Comparison of ENCODE assay signal across 10 mouse cellular contexts in genomic region chr10:61365902-61366301, GRCm38 (mm10). TPM values are rescaled to one million over a fixed set of nuclear protein-coding genes. Genes with fewer than 3 reads are reported as not detected.
A peak's percentile ranks its signal among the peaks of the same experiment; 100 is the strongest.
DNase-seq lines count a peak whose midpoint lies in the region; ATAC-seq and TF ChIP-seq lines count a peak whose summit lies in the region.
"Had no signal": no experiment of that assay in that cellular context is flagged by ENCODE, and none has a peak within 500 bp of the region (broad histone marks: within the 10 kb centered on the region; RNA-seq: fewer than 3 reads in every experiment).

No protein-coding gene starts in this region.

- peaks cover 4% of the 10 kb centered on the region; the same call in 1 of the 2 replicates for H3K36me3 ChIP-seq in hindbrain, embryonic 13.5 days
- H3K36me3 ChIP-seq in hindbrain, embryonic 14.5 days (replicated peaks; ENCODE audit: control insufficient read depth, insufficient read depth) = no peaks in the 10 kb centered on the region; the same call in 1 of the 2 replicates
- H3K36me3 ChIP-seq in lung, embryonic 14.5 days (ENCODE audit: insufficient read depth) = peaks cover 6% of the 10 kb centered on the region; the same call in 1 of the 2 replicates

- H3K27me3 ChIP-seq in hindbrain, embryonic 13.5 days = no peaks in the 10 kb centered on the region
- no peaks in the 10 kb centered on the region for H3K27me3 ChIP-seq in hindbrain, embryonic 14.5 days (ENCODE audit: control insufficient read depth, insufficient read depth, low read length)
- H3K27me3 ChIP-seq in lung, embryonic 14.5 days (ENCODE audit: insufficient read depth, low read length) = no peaks in the 10 kb centered on the region

- no peak overlapping the region for H3K4me2 ChIP-seq in hindbrain, embryonic 13.5 days
- no peak overlapping the region for H3K4me2 ChIP-seq in hindbrain, embryonic 14.5 days (replicated peaks)
- H3K4me2 ChIP-seq in lung, embryonic 14.5 days = no peak overlapping the region

- H3K4me3 ChIP-seq in hindbrain, embryonic 13.5 days = no peak overlapping the region
- H3K4me3 ChIP-seq in hindbrain, embryonic 14.5 days (replicated peaks; ENCODE audit: low read length) = no peak overlapping the region
- no peak overlapping the region for H3K4me3 ChIP-seq in lung, embryonic 14.5 days (ENCODE audit: low read depth, low read length)
- H3K4me3 ChIP-seq: midbrain, embryonic 10.5 days had no signal

- ATAC-seq in hindbrain, embryonic 13.5 days (ENCODE audit: low FRiP score) = no peak
- no peak for ATAC-seq in hindbrain, embryonic 14.5 days (ENCODE audit: low FRiP score)
- ATAC-seq in common myeloid progenitor, adult 5-6 weeks (replicated peaks; ENCODE audit: low read depth, poor library complexity, severe bottlenecking) = 0 out of 2 replicates have a peak, but pooled peaks have one; percentile 29
- peak; percentile 63 for ATAC-seq in lung, embryonic 14.5 days (ENCODE audit: insufficient read depth)
- ATAC-seq in megakaryocyte-erythroid progenitor cell, adult 5-6 weeks (replicated peaks; ENCODE audit: low FRiP score, low TSS enrichment, poor library complexity, severe bottlenecking) = no peak

- H3K9ac ChIP-seq in hindbrain, embryonic 13.5 days = no peak overlapping the region
- no peak overlapping the region for H3K9ac ChIP-seq in hindbrain, embryonic 14.5 days
- H3K9ac ChIP-seq in lung, embryonic 14.5 days = no peak overlapping the region

- H3K27ac ChIP-seq in hindbrain, embryonic 13.5 days = 0 out of 2 replicates have a peak overlapping the region, but pooled peaks have one; percentile 23
- no peak overlapping the region for H3K27ac ChIP-seq in hindbrain, embryonic 14.5 days
- H3K27ac ChIP-seq in lung, embryonic 14.5 days (ENCODE audit: low read depth) = no peak overlapping the region

- no peak for TF ChIP-seq CTCF in lung, embryonic 14.5 days (IDR thresholded peaks at IDR 0.05; ENCODE audit: low read depth)

- peaks cover 12% of the 10 kb centered on the region; the same call in 1 of the 2 replicates for H3K4me1 ChIP-seq in hindbrain, embryonic 13.5 days (replicated peaks)
- no peaks in the 10 kb centered on the region for H3K4me1 ChIP-seq in hindbrain, embryonic 14.5 days (replicated peaks; ENCODE audit: control insufficient read depth, insufficient read depth, low read length)
- no peaks in the 10 kb centered on the region; the same call in 1 of the 2 replicates for H3K4me1 ChIP-seq in lung, embryonic 14.5 days (ENCODE audit: insufficient read depth)

- WGBS in hindbrain, embryonic 13.5 days = 52% methylated on average over 1 of the region's 1 CpGs
- WGBS in hindbrain, embryonic 14.5 days = 68% methylated on average over 1 of the region's 1 CpGs
- WGBS in lung, embryonic 14.5 days = 50% methylated on average over 1 of the region's 1 CpGs

- H3K9me3 ChIP-seq in hindbrain, embryonic 13.5 days = no peaks in the 10 kb centered on the region
- no peaks in the 10 kb centered on the region for H3K9me3 ChIP-seq in hindbrain, embryonic 14.5 days (ENCODE audit: control insufficient read depth, low read length)
- H3K9me3 ChIP-seq in lung, embryonic 14.5 days (ENCODE audit: low read depth, low read length) = no peaks in the 10 kb centered on the region

- DNase-seq in hindbrain, embryonic 14.5 days (ENCODE audit: low spot score) = no peak
- DNase-seq in MN1 (ENCODE audit: low spot score) = peak; percentile 18
- peak; percentile 80 for DNase-seq in lung, embryonic 14.5 days
- no peak for DNase-seq in yolk sac, embryonic 10.5 days (ENCODE audit: low spot score)
- no peak for DNase-seq in neural tube, embryonic 10.5 days (ENCODE audit: extremely low spot score, low spot score)

RNA-seq across cellular contexts. Expression of gene Pald1, which starts 17.4 kb away (rescaled TPM):
- 29.4 and 30.8 TPM in 2 replicates for polyA plus RNA-seq in hindbrain, embryonic 13.5 days (2015; fragmentation: Nextera tagmentation; extraction: Ambion mirVana)
- polyA plus RNA-seq in hindbrain, embryonic 14.5 days (2014; fragmentation: Nextera tagmentation; extraction: Ambion mirVana) = 24.5 and 26.7 TPM in 2 replicates
- 0.09 TPM in 1 of 2 replicates, not detected in the other for total RNA-seq in common myeloid progenitor, adult 5-6 weeks (2017)
- polyA plus RNA-seq in lung, embryonic 14.5 days (2014; fragmentation: Nextera tagmentation; extraction: Ambion mirVana) = 44.1 and 47.5 TPM in 2 replicates
- not detected in 2 replicates for total RNA-seq in megakaryocyte-erythroid progenitor cell, adult 5-6 weeks (2014; fragmentation: Nextera tagmentation)
- total RNA-seq in megakaryocyte-erythroid progenitor cell, adult 5-6 weeks (2017) = not detected in 2 replicates

RNA-seq across cellular contexts. Expression of gene Nodal, which starts 51.9 kb away (rescaled TPM):
- 0.09 TPM in 1 of 2 replicates, not detected in the other for polyA plus RNA-seq in hindbrain, embryonic 13.5 days (2015; fragmentation: Nextera tagmentation; extraction: Ambion mirVana)
- polyA plus RNA-seq in hindbrain, embryonic 14.5 days (2014; fragmentation: Nextera tagmentation; extraction: Ambion mirVana) = 0.13 and 0.29 TPM in 2 replicates
- not detected in 2 replicates for total RNA-seq in common myeloid progenitor, adult 5-6 weeks (2017)
- polyA plus RNA-seq in lung, embryonic 14.5 days (2014; fragmentation: Nextera tagmentation; extraction: Ambion mirVana) = 0.08 TPM in 2 replicates
- not detected in 2 replicates for total RNA-seq in megakaryocyte-erythroid progenitor cell, adult 5-6 weeks (2014; fragmentation: Nextera tagmentation)
- total RNA-seq in megakaryocyte-erythroid progenitor cell, adult 5-6 weeks (2017) = not detected in 2 replicates
- total RNA-seq: MEL had no signal

Comparison
In these comparisons a context has a peak if more than half of its experiments do, and no peak if none do; other contexts are left out.
1. ATAC-seq: peak in common myeloid progenitor, adult 5-6 weeks (single experiment) and lung, embryonic 14.5 days (single experiment); none in hindbrain, embryonic 13.5 days (single experiment), hindbrain, embryonic 14.5 days (single experiment) and megakaryocyte-erythroid progenitor cell, adult 5-6 weeks (single experiment).
2. DNase-seq: peak in MN1 (single experiment) and lung, embryonic 14.5 days (single experiment); none in hindbrain, embryonic 14.5 days (single experiment), yolk sac, embryonic 10.5 days (single experiment) and neural tube, embryonic 10.5 days (single experiment).